Mouse (Mus musculus): ENCODE measurements around the gene Nme8. TPM values are rescaled to one million over a fixed set of nuclear protein-coding genes. Genes with fewer than 3 reads are reported as not detected.

Gene Nme8
- polyA plus RNA-seq, 1 experiment: not detected

- no peaks in the 10 kb centered on the region for H3K36me3 ChIP-seq (replicated peaks; ENCODE audit: low read length)
- no peaks in the 10 kb centered on the region for H3K9me3 ChIP-seq
- no peak for TF ChIP-seq GATA1 (IDR thresholded peaks at IDR 0.05; ENCODE audit: borderline replicate concordance, low read length)
- H3K27me3 ChIP-seq (replicated peaks): peaks cover 53% of the 10 kb centered on the region
- peaks cover 25% of the 10 kb centered on the region for H3K4me1 ChIP-seq
- H3K4me3 ChIP-seq (replicated peaks): peak within 1 kb of the TSS; percentile 90
Observed at GRCm38 (mm10) chr13:19622573-19623227, 74.9 kb downstream of the Nme8 start, which contains the start of gene Sfrp4. Gene Sfrp4, plus strand, starts transcription at chr13:19623104.

GRCm38 (mm10) chr13:19619216-19619927 is 78.2 kb downstream of the Nme8 start, which contains the start of gene Epdr1:
Gene Epdr1, minus strand, starts transcription at chr13:19619927.
- peak within 1 kb of the TSS; percentile 95 for H3K4me3 ChIP-seq (replicated peaks)
- H3K36me3 ChIP-seq (replicated peaks; ENCODE audit: low read length): no peaks in the 10 kb centered on the region
- H3K27me3 ChIP-seq (replicated peaks): peaks cover 43% of the 10 kb centered on the region
- H3K4me1 ChIP-seq: peaks cover 25% of the 10 kb centered on the region
- no peaks in the 10 kb centered on the region for H3K9me3 ChIP-seq
- TF ChIP-seq GATA1 (IDR thresholded peaks at IDR 0.05; ENCODE audit: borderline replicate concordance, low read length) (no peak), FLI1 (IDR thresholded peaks at IDR 0.05; ENCODE audit: low read length) (no peak)

- H3K4me3 ChIP-seq (replicated peaks): peak overlapping the region; percentile 95
Observed at GRCm38 (mm10) chr13:19618841-19619215, 78.8 kb downstream of the Nme8 start.

GRCm38 (mm10) chr13:19618081-19618480 is 79.5 kb downstream of the Nme8 start:
- Histone ChIP-seq H3K4me3 (replicated peaks) (no peak overlapping the region), H3K27me3 (replicated peaks) (peaks cover 32% of the 10 kb centered on the region), H3K36me3 (replicated peaks; ENCODE audit: low read length) (no peaks in the 10 kb centered on the region), H3K4me1 (peaks cover 19% of the 10 kb centered on the region), H3K9me3 (no peaks in the 10 kb centered on the region)
- TF ChIP-seq FLI1 (IDR thresholded peaks at IDR 0.05; ENCODE audit: low read length) (no peak), GATA1 (IDR thresholded peaks at IDR 0.05; ENCODE audit: borderline replicate concordance, low read length) (no peak)

More at GRCm38 (mm10) chr13:19618841-19619215, 78.8 kb downstream of the Nme8 start:
- Histone ChIP-seq H3K9me3 (no peaks in the 10 kb centered on the region), H3K4me1 (peaks cover 25% of the 10 kb centered on the region), H3K36me3 (replicated peaks; ENCODE audit: low read length) (no peaks in the 10 kb centered on the region), H3K27me3 (replicated peaks) (peaks cover 40% of the 10 kb centered on the region)
- no peak for TF ChIP-seq GATA1 (IDR thresholded peaks at IDR 0.05; ENCODE audit: borderline replicate concordance, low read length)
- no peak for TF ChIP-seq FLI1 (IDR thresholded peaks at IDR 0.05; ENCODE audit: low read length)

GRCm38 (mm10) chr13:19614311-19614710 is 83.3 kb downstream of the Nme8 start:
- Histone ChIP-seq H3K36me3 (replicated peaks; ENCODE audit: low read length) (no peaks in the 10 kb centered on the region), H3K9me3 (no peaks in the 10 kb centered on the region), H3K4me3 (replicated peaks) (no peak overlapping the region), H3K27me3 (replicated peaks) (peaks cover 3% of the 10 kb centered on the region), H3K4me1 (peaks cover 6% of the 10 kb centered on the region)
- no peak for TF ChIP-seq GATA1 (IDR thresholded peaks at IDR 0.05; ENCODE audit: borderline replicate concordance, low read length)
- no peak for TF ChIP-seq FLI1 (IDR thresholded peaks at IDR 0.05; ENCODE audit: low read length)

GRCm38 (mm10) chr13:19613426-19613825 is 84.2 kb downstream of the Nme8 start:
- no peak for TF ChIP-seq GATA1 (IDR thresholded peaks at IDR 0.05; ENCODE audit: borderline replicate concordance, low read length)
- no peak for TF ChIP-seq FLI1 (IDR thresholded peaks at IDR 0.05; ENCODE audit: low read length)
- no peaks in the 10 kb centered on the region for H3K4me1 ChIP-seq
- no peaks in the 10 kb centered on the region for H3K27me3 ChIP-seq (replicated peaks)
- H3K4me3 ChIP-seq (replicated peaks): no peak overlapping the region
- H3K9me3 ChIP-seq: no peaks in the 10 kb centered on the region
- H3K36me3 ChIP-seq (replicated peaks; ENCODE audit: low read length): no peaks in the 10 kb centered on the region

GRCm38 (mm10) chr13:19612963-19613362 is 84.6 kb downstream of the Nme8 start:
- Histone ChIP-seq H3K9me3 (no peaks in the 10 kb centered on the region), H3K4me3 (replicated peaks) (no peak overlapping the region), H3K27me3 (replicated peaks) (no peaks in the 10 kb centered on the region), H3K4me1 (no peaks in the 10 kb centered on the region), H3K36me3 (replicated peaks; ENCODE audit: low read length) (no peaks in the 10 kb centered on the region)
- TF ChIP-seq FLI1 (IDR thresholded peaks at IDR 0.05; ENCODE audit: low read length): no peak
- TF ChIP-seq GATA1 (IDR thresholded peaks at IDR 0.05; ENCODE audit: borderline replicate concordance, low read length): no peak

GRCm38 (mm10) chr13:19612348-19612747 is 85.2 kb downstream of the Nme8 start:
- no peaks in the 10 kb centered on the region for H3K27me3 ChIP-seq (replicated peaks)
- TF ChIP-seq GATA1 (IDR thresholded peaks at IDR 0.05; ENCODE audit: borderline replicate concordance, low read length) (no peak), FLI1 (IDR thresholded peaks at IDR 0.05; ENCODE audit: low read length) (no peak)
- no peak overlapping the region for H3K4me3 ChIP-seq (replicated peaks)
- no peaks in the 10 kb centered on the region for H3K36me3 ChIP-seq (replicated peaks; ENCODE audit: low read length)
- no peaks in the 10 kb centered on the region for H3K4me1 ChIP-seq
- no peaks in the 10 kb centered on the region for H3K9me3 ChIP-seq

GRCm38 (mm10) chr13:19608120-19608519 is 89.5 kb downstream of the Nme8 start:
- no peaks in the 10 kb centered on the region for H3K27me3 ChIP-seq (replicated peaks)
- no peak for TF ChIP-seq GATA1 (IDR thresholded peaks at IDR 0.05; ENCODE audit: borderline replicate concordance, low read length)
- no peak for TF ChIP-seq FLI1 (IDR thresholded peaks at IDR 0.05; ENCODE audit: low read length)
- no peaks in the 10 kb centered on the region for H3K9me3 ChIP-seq
- H3K4me3 ChIP-seq (replicated peaks): no peak overlapping the region
- no peaks in the 10 kb centered on the region for H3K36me3 ChIP-seq (replicated peaks; ENCODE audit: low read length)
- no peaks in the 10 kb centered on the region for H3K4me1 ChIP-seq

GRCm38 (mm10) chr13:19604916-19605315 is 92.7 kb downstream of the Nme8 start:
- Histone ChIP-seq H3K9me3 (no peaks in the 10 kb centered on the region), H3K36me3 (replicated peaks; ENCODE audit: low read length) (no peaks in the 10 kb centered on the region)
- TF ChIP-seq FLI1 (IDR thresholded peaks at IDR 0.05; ENCODE audit: low read length): no peak
- no peak for TF ChIP-seq GATA1 (IDR thresholded peaks at IDR 0.05; ENCODE audit: borderline replicate concordance, low read length)

More at GRCm38 (mm10) chr13:19604916-19605315, 92.7 kb downstream of the Nme8 start:
- Histone ChIP-seq H3K27me3 (replicated peaks) (no peaks in the 10 kb centered on the region), H3K4me1 (no peaks in the 10 kb centered on the region), H3K4me3 (replicated peaks) (no peak overlapping the region)
